Mouse (Mus musculus): ENCODE data around the gene Mical2.

Mical2 gene

GRCm38 (mm10) chr7:112238768-112239728 is 13.4 kb downstream of the Mical2 start:
- in situ Hi-C loops (cut with MboI; ENCODE audit: unreplicated experiment in 2 of 2) = no loop called here

GRCm38 (mm10) chr7:112240748-112241147 is 15.1 kb downstream of the Mical2 start:
- in situ Hi-C loops (cut with MboI; ENCODE audit: unreplicated experiment in 2 of 2) = no loop called here

- in situ Hi-C loops (cut with MboI; ENCODE audit: unreplicated experiment in 2 of 2) = no loop called here
These were observed 15.7 kb downstream of the Mical2 start for GRCm38 (mm10) chr7:112241211-112241944.

GRCm38 (mm10) chr7:112241945-112242329 is 16.3 kb downstream of the Mical2 start:
- in situ Hi-C loops (cut with MboI; ENCODE audit: unreplicated experiment in 2 of 2) = no loop called here

- in situ Hi-C loops (cut with MboI; ENCODE audit: unreplicated experiment in 2 of 2) = no loop called here
These were observed 16.9 kb downstream of the Mical2 start for GRCm38 (mm10) chr7:112242587-112242986.

GRCm38 (mm10) chr7:112244071-112244470 is 18.4 kb downstream of the Mical2 start:
- in situ Hi-C loops (cut with MboI; ENCODE audit: unreplicated experiment in 2 of 2) = no loop called here

- in situ Hi-C loops (cut with MboI; ENCODE audit: unreplicated experiment in 2 of 2) = no loop called here
These were observed 19.0 kb downstream of the Mical2 start for GRCm38 (mm10) chr7:112244683-112245082.

- in situ Hi-C loops (cut with MboI; ENCODE audit: unreplicated experiment in 2 of 2) = no loop called here
These were observed 20.3 kb downstream of the Mical2 start for GRCm38 (mm10) chr7:112245839-112246438.

- in situ Hi-C loops (cut with MboI; ENCODE audit: unreplicated experiment in 2 of 2) = no loop called here
These were observed 20.8 kb downstream of the Mical2 start for GRCm38 (mm10) chr7:112246442-112246841.

GRCm38 (mm10) chr7:112247890-112248289 is 22.2 kb downstream of the Mical2 start:
- in situ Hi-C loops (cut with MboI; ENCODE audit: unreplicated experiment in 2 of 2) = no loop called here

- in situ Hi-C loops (cut with MboI; ENCODE audit: unreplicated experiment in 2 of 2) = no loop called here
These were observed 23.8 kb downstream of the Mical2 start for GRCm38 (mm10) chr7:112249476-112249875.

GRCm38 (mm10) chr7:112252065-112252464 is 26.4 kb downstream of the Mical2 start:
- in situ Hi-C loops (cut with MboI; ENCODE audit: unreplicated experiment in 2 of 2) = no loop called here

GRCm38 (mm10) chr7:112254233-112254632 is 28.6 kb downstream of the Mical2 start:
- in situ Hi-C loops (cut with MboI; ENCODE audit: unreplicated experiment in 2 of 2) = no loop called here

- in situ Hi-C loops (cut with MboI; ENCODE audit: unreplicated experiment in 2 of 2) = no loop called here
These were observed 29.7 kb downstream of the Mical2 start for GRCm38 (mm10) chr7:112255248-112255866.

- in situ Hi-C loops (cut with MboI; ENCODE audit: unreplicated experiment in 2 of 2) = no loop called here
These were observed 32.8 kb downstream of the Mical2 start for GRCm38 (mm10) chr7:112258338-112258903.

GRCm38 (mm10) chr7:112259286-112259685 is 33.6 kb downstream of the Mical2 start:
- in situ Hi-C loops (cut with MboI; ENCODE audit: unreplicated experiment in 2 of 2) = no loop called here

GRCm38 (mm10) chr7:112261121-112261520 is 35.5 kb downstream of the Mical2 start:
- in situ Hi-C loops (cut with MboI; ENCODE audit: unreplicated experiment in 2 of 2) = no loop called here

GRCm38 (mm10) chr7:112267266-112267665 is 41.6 kb downstream of the Mical2 start:
- in situ Hi-C loops (cut with MboI; ENCODE audit: unreplicated experiment in 2 of 2) = no loop called here

GRCm38 (mm10) chr7:112268761-112269425 is 43.2 kb downstream of the Mical2 start:
- in situ Hi-C loops (cut with MboI; ENCODE audit: unreplicated experiment in 2 of 2) = no loop called here

- in situ Hi-C loops (cut with MboI; ENCODE audit: unreplicated experiment in 2 of 2) = no loop called here
These were observed 45.2 kb downstream of the Mical2 start for GRCm38 (mm10) chr7:112270870-112271269.

Measured in v-Abl transformed pro-B cells (cell line).